Mouse (Mus musculus): ENCODE results near the gene Nbas. TPM values are rescaled to one million over a fixed set of nuclear protein-coding genes. Genes with fewer than 3 reads are reported as not detected.

The Nbas gene
- polyA plus RNA-seq, 1 experiment: 10.5 TPM

GRCm38 (mm10) chr12:13566421-13566820, 297.5 kb downstream of the Nbas start:
- Histone ChIP-seq H3K36me3 (ENCODE audit: control insufficient read depth, insufficient read depth, low read length, poor library complexity, severe bottlenecking) (no peaks in the 10 kb centered on the region), H3K9me3 (replicated peaks; ENCODE audit: control insufficient read depth, insufficient read depth, low read length, poor library complexity, severe bottlenecking) (no peaks in the 10 kb centered on the region), H3K9ac (ENCODE audit: low read depth, poor library complexity, severe bottlenecking) (no peak overlapping the region), H3K4me1 (ENCODE audit: control insufficient read depth, insufficient read depth, low read length) (no peaks in the 10 kb centered on the region), H3K27me3 (ENCODE audit: control insufficient read depth, insufficient read depth, low read length, poor library complexity, severe bottlenecking) (no peaks in the 10 kb centered on the region), H3K27ac (ENCODE audit: insufficient read depth, low read length) (no peak overlapping the region), H3K4me3 (ENCODE audit: low read depth, low read length) (no peak overlapping the region)
- TF ChIP-seq EP300 (IDR thresholded peaks at IDR 0.05; ENCODE audit: insufficient read depth, low read depth, low read length): no peak
- TF ChIP-seq POLR2A (IDR thresholded peaks at IDR 0.05; ENCODE audit: insufficient read depth, low read length): no peak
- no peak for TF ChIP-seq CTCF (IDR thresholded peaks at IDR 0.05; ENCODE audit: low read depth, low read length)

- TF ChIP-seq CTCF (IDR thresholded peaks at IDR 0.05; ENCODE audit: low read depth, low read length): no peak
- TF ChIP-seq EP300 (IDR thresholded peaks at IDR 0.05; ENCODE audit: insufficient read depth, low read depth, low read length): no peak
- TF ChIP-seq POLR2A (IDR thresholded peaks at IDR 0.05; ENCODE audit: insufficient read depth, low read length): no peak
- H3K4me1 ChIP-seq (ENCODE audit: control insufficient read depth, insufficient read depth, low read length): no peaks in the 10 kb centered on the region
- no peak overlapping the region for H3K27ac ChIP-seq (ENCODE audit: insufficient read depth, low read length)
- H3K4me3 ChIP-seq (ENCODE audit: low read depth, low read length): no peak overlapping the region
- H3K9ac ChIP-seq (ENCODE audit: low read depth, poor library complexity, severe bottlenecking): no peak overlapping the region
- H3K9me3 ChIP-seq (replicated peaks; ENCODE audit: control insufficient read depth, insufficient read depth, low read length, poor library complexity, severe bottlenecking): 0 out of 2 replicates have a peak, but pooled peaks cover 6% of the 10 kb centered on the region
- H3K36me3 ChIP-seq (ENCODE audit: control insufficient read depth, insufficient read depth, low read length, poor library complexity, severe bottlenecking): no peaks in the 10 kb centered on the region
- no peaks in the 10 kb centered on the region for H3K27me3 ChIP-seq (ENCODE audit: control insufficient read depth, insufficient read depth, low read length, poor library complexity, severe bottlenecking)
Measured at GRCm38 (mm10) chr12:13575158-13575557, 306.2 kb downstream of the Nbas start.

- Histone ChIP-seq H3K9ac (ENCODE audit: low read depth, poor library complexity, severe bottlenecking) (no peak overlapping the region), H3K4me1 (ENCODE audit: control insufficient read depth, insufficient read depth, low read length) (no peaks in the 10 kb centered on the region), H3K9me3 (replicated peaks; ENCODE audit: control insufficient read depth, insufficient read depth, low read length, poor library complexity, severe bottlenecking) (0 out of 2 replicates have a peak, but pooled peaks cover 6% of the 10 kb centered on the region), H3K36me3 (ENCODE audit: control insufficient read depth, insufficient read depth, low read length, poor library complexity, severe bottlenecking) (no peaks in the 10 kb centered on the region), H3K27ac (ENCODE audit: insufficient read depth, low read length) (no peak overlapping the region), H3K27me3 (ENCODE audit: control insufficient read depth, insufficient read depth, low read length, poor library complexity, severe bottlenecking) (no peaks in the 10 kb centered on the region), H3K4me3 (ENCODE audit: low read depth, low read length) (no peak overlapping the region)
- TF ChIP-seq EP300 (IDR thresholded peaks at IDR 0.05; ENCODE audit: insufficient read depth, low read depth, low read length) (no peak), POLR2A (IDR thresholded peaks at IDR 0.05; ENCODE audit: insufficient read depth, low read length) (no peak), CTCF (IDR thresholded peaks at IDR 0.05; ENCODE audit: low read depth, low read length) (no peak)
Measured at GRCm38 (mm10) chr12:13575605-13576600, 307.0 kb downstream of the Nbas start.

GRCm38 (mm10) chr12:13576761-13577160, 307.8 kb downstream of the Nbas start:
- no peaks in the 10 kb centered on the region for H3K4me1 ChIP-seq (ENCODE audit: control insufficient read depth, insufficient read depth, low read length)
- 0 out of 2 replicates have a peak, but pooled peaks cover 6% of the 10 kb centered on the region for H3K9me3 ChIP-seq (replicated peaks; ENCODE audit: control insufficient read depth, insufficient read depth, low read length, poor library complexity, severe bottlenecking)
- no peak for TF ChIP-seq CTCF (IDR thresholded peaks at IDR 0.05; ENCODE audit: low read depth, low read length)
- no peak for TF ChIP-seq EP300 (IDR thresholded peaks at IDR 0.05; ENCODE audit: insufficient read depth, low read depth, low read length)
- no peak for TF ChIP-seq POLR2A (IDR thresholded peaks at IDR 0.05; ENCODE audit: insufficient read depth, low read length)
- H3K27ac ChIP-seq (ENCODE audit: insufficient read depth, low read length): no peak overlapping the region
- H3K27me3 ChIP-seq (ENCODE audit: control insufficient read depth, insufficient read depth, low read length, poor library complexity, severe bottlenecking): no peaks in the 10 kb centered on the region
- H3K36me3 ChIP-seq (ENCODE audit: control insufficient read depth, insufficient read depth, low read length, poor library complexity, severe bottlenecking): no peaks in the 10 kb centered on the region
- H3K4me3 ChIP-seq (ENCODE audit: low read depth, low read length): no peak overlapping the region
- no peak overlapping the region for H3K9ac ChIP-seq (ENCODE audit: low read depth, poor library complexity, severe bottlenecking)

GRCm38 (mm10) chr12:13580796-13581195, 311.9 kb downstream of the Nbas start:
- H3K27me3 ChIP-seq (ENCODE audit: control insufficient read depth, insufficient read depth, low read length, poor library complexity, severe bottlenecking): no peaks in the 10 kb centered on the region
- TF ChIP-seq CTCF (IDR thresholded peaks at IDR 0.05; ENCODE audit: low read depth, low read length) (no peak), POLR2A (IDR thresholded peaks at IDR 0.05; ENCODE audit: insufficient read depth, low read length) (no peak), EP300 (IDR thresholded peaks at IDR 0.05; ENCODE audit: insufficient read depth, low read depth, low read length) (no peak)

GRCm38 (mm10) chr12:13583386-13583785, 314.5 kb downstream of the Nbas start:
- no peak overlapping the region for H3K4me3 ChIP-seq (ENCODE audit: low read depth, low read length)
- no peaks in the 10 kb centered on the region for H3K27me3 ChIP-seq (ENCODE audit: control insufficient read depth, insufficient read depth, low read length, poor library complexity, severe bottlenecking)
- TF ChIP-seq POLR2A (IDR thresholded peaks at IDR 0.05; ENCODE audit: insufficient read depth, low read length): no peak
- no peak for TF ChIP-seq EP300 (IDR thresholded peaks at IDR 0.05; ENCODE audit: insufficient read depth, low read depth, low read length)
- no peaks in the 10 kb centered on the region for H3K36me3 ChIP-seq (ENCODE audit: control insufficient read depth, insufficient read depth, low read length, poor library complexity, severe bottlenecking)
- H3K9me3 ChIP-seq (replicated peaks; ENCODE audit: control insufficient read depth, insufficient read depth, low read length, poor library complexity, severe bottlenecking): no peaks in the 10 kb centered on the region
- H3K9ac ChIP-seq (ENCODE audit: low read depth, poor library complexity, severe bottlenecking): no peak overlapping the region
- H3K4me1 ChIP-seq (ENCODE audit: control insufficient read depth, insufficient read depth, low read length): no peaks in the 10 kb centered on the region
- no peak overlapping the region for H3K27ac ChIP-seq (ENCODE audit: insufficient read depth, low read length)

More at GRCm38 (mm10) chr12:13580796-13581195, 311.9 kb downstream of the Nbas start:
- H3K4me1 ChIP-seq (ENCODE audit: control insufficient read depth, insufficient read depth, low read length): no peaks in the 10 kb centered on the region
- H3K9ac ChIP-seq (ENCODE audit: low read depth, poor library complexity, severe bottlenecking): no peak overlapping the region
- no peak overlapping the region for H3K4me3 ChIP-seq (ENCODE audit: low read depth, low read length)
- no peak overlapping the region for H3K27ac ChIP-seq (ENCODE audit: insufficient read depth, low read length)
- no peaks in the 10 kb centered on the region for H3K36me3 ChIP-seq (ENCODE audit: control insufficient read depth, insufficient read depth, low read length, poor library complexity, severe bottlenecking)
- no peaks in the 10 kb centered on the region for H3K9me3 ChIP-seq (replicated peaks; ENCODE audit: control insufficient read depth, insufficient read depth, low read length, poor library complexity, severe bottlenecking)
